Mouse (Mus musculus) erythroblast, embryonic 14.5 days (primary cell): ENCODE data around the gene Mre11a.

Experiments
- GATA1 ChIP-seq: IDR thresholded peaks from 2 replicates; pipeline ENCODE4 v1.6.1; 2012; ENCODE audit warnings: low read length, inconsistent platforms, mixed read lengths
- TAL1 ChIP-seq: IDR thresholded peaks from 3 replicates; pipeline ENCODE4 v1.6.1; 2012; ENCODE audit warnings: low read length, inconsistent platforms, mixed read lengths

DNA sequence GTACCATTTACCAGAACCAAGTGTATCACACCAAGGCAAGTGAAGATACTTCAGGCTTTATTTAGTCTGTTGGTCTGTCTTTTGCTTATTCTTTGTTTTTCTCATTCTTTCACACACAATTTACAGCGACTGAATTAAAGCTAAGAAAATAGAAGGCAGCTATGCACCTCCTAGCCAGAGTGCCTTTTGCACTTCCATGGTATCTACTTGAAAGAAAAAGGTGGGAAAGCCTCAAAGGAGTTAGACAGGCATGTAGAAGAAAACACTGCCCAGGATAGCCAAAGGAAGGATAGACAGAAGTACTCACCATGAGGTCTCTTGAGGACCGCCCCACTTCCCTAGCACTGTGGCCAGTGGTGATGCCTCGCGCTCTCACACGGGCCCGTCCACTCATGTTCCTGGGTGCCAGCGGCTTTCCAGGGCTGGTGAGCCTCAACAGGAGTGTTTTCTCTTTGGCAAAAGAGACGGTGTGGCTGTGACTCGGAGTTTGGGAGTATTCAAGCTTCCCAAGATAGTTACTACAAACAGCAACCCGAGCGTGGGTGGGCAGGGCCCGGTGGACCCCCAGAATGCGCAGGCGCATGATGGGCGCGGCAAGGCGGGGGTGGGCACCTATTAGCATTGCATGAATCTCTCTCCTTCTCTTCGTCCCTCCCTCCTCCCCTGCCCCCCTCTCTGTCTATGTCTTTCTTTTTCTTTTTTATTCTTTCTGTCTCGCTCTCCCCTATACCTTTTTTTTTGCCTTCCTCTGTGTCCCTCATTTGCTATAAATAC lies 44.1 kb upstream of the Mre11a start, which contains the start of gene Piwil4:
- TF ChIP-seq TAL1 (no peak), GATA1 (no peak)
